Mouse (Mus musculus): ENCODE measurements around the gene Mettl27. TPM values are rescaled to one million over a fixed set of nuclear protein-coding genes. Genes with fewer than 3 reads are reported as not detected.
A peak's percentile ranks its signal among the peaks of the same experiment; 100 is the strongest.

Mettl27 gene
- 10.3 and 11.8 TPM in 2 replicates for polyA plus RNA-seq (2016; fragmentation: Nextera tagmentation; extraction: Ambion mirVana)

DNA sequence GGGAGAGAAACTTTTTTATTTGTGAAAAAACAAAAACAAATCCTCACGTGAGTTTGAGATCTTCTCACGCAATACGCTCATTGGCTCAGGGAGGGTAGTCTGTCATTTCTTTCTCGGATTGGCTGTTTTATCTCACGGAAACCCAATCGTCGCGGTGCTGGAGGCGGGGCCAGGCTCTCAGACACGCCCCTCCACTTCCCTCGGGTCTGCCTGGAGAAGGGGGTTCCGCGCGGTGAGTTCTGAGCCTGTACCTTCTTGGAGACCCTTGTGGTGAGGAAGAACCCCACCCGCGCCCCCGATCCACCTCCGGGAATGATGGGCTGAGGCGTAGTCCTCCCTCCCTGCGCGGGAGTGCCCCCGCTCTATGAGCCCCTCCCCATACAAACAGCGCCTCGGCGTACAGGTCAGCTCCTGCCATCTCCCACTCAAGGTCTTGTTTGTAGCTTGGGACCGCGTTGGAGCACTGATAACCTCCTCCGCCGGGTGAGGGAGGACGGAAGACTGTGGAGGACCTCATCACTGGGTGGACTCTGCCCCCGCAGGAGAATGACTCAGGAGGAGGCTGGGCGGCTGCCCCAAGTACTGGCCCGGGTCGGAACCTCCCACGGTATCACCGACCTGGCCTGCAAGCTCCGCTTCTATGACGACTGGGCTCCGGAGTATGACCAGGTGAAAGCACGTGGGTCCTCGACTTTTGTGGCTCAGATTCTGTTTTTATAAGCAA lies at the start of gene Mettl27:
Gene Mettl27, plus strand, starts transcription at position 190 of the 724 bp plus-strand sequence.
- no peaks in the 10 kb centered on the region for H3K27me3 ChIP-seq (ENCODE audit: poor library complexity, severe bottlenecking)
- peaks cover 10% of the 10 kb centered on the region for H3K36me3 ChIP-seq (replicated peaks)
- peak within 1 kb of the TSS; percentile 88 for H3K27ac ChIP-seq
- H3K9me3 ChIP-seq = no peaks in the 10 kb centered on the region
- WGBS = under 1% methylated on average over 41 of the region's 41 CpGs
- peak; percentile 91 for DNase-seq (ENCODE audit: extremely low spot score, low spot score)
- H3K4me1 ChIP-seq = peaks cover 15% of the 10 kb centered on the region
- H3K4me3 ChIP-seq = peak within 1 kb of the TSS; percentile 78

DNA sequence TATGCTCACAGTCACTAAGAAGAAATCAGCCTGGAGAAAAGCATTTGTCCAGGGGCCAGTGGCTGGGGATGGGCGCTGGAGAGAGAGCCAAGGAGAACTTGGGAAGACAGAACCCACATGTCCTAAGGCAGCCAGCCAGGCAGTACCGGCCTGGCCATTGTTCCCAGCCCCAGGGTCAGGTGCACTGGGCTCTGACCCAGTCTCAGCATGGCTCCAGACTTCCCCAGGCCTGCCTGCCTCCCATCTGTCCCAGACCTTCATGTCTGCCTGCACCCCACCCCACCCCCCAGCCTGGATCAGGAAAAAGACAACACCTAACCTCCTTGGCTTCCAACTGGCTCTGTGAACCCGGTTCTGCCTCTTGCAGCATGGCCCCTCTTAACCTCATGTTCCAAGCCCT lies 49.1 kb upstream of the Mettl27 start:
- whole genome bisulfite sequencing = 69% methylated on average over 3 of the region's 3 CpGs
- DNase-seq (ENCODE audit: extremely low spot score, low spot score) = no peak
- no peaks in the 10 kb centered on the region; the same call in 1 of the 2 replicates for H3K27me3 ChIP-seq (ENCODE audit: poor library complexity, severe bottlenecking)
- H3K4me3 ChIP-seq = no peak overlapping the region
- H3K27ac ChIP-seq = no peak overlapping the region
- no peaks in the 10 kb centered on the region for H3K36me3 ChIP-seq (replicated peaks)
- H3K4me1 ChIP-seq = peaks cover 10% of the 10 kb centered on the region
- H3K9me3 ChIP-seq = peaks cover 6% of the 10 kb centered on the region

DNA sequence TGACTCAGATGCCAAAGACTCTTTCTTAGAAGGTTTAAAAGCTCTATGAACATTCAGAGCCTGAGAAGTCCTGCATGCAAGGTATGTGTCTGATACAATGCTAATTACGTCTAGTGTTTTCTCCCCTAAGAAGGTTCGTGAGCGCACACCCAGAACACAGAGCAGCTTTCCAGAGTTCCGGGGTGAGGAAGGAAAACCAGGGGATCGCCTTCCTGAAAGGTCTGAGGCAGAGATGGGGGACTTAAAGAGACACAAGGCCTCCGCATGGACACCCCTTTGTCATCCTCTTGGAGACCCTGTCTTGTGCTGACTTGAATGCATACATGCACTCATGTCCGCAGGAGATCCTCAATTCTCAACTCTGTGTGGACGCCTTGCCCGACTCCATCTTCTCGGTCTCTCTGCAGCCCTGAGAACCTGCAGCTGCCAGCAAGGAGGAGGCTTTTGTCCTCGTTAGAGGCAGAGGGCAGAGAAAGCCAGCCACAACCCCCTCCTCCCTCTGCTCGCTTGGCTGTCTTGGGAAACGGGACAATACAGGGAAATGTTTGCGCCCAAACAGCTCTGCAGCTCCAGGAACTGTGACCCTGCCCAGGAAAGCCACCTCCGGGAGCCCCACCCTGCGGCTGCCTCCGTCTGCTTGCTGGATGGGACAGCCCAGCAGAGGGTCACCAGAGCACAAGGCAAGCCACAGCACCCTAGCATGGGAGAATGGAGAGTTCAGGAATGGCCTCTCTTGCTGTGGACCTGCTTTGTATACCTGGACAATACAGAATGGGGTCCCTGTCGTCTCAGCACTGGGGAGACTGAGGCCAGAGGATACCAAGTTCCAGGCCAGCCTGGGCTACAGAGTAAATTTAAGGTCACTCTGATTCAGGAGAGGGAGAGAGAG lies 44.5 kb upstream of the Mettl27 start:
- no peaks in the 10 kb centered on the region for H3K36me3 ChIP-seq (replicated peaks)
- no peaks in the 10 kb centered on the region; the same call in 1 of the 2 replicates for H3K27me3 ChIP-seq (ENCODE audit: poor library complexity, severe bottlenecking)
- H3K27ac ChIP-seq = peak overlapping the region; percentile 65
- no peak for DNase-seq (ENCODE audit: extremely low spot score, low spot score)
- no peak overlapping the region for H3K4me3 ChIP-seq
- WGBS = 55% methylated on average over 18 of the region's 18 CpGs
- no peaks in the 10 kb centered on the region for H3K9me3 ChIP-seq
- peaks cover 17% of the 10 kb centered on the region for H3K4me1 ChIP-seq

DNA sequence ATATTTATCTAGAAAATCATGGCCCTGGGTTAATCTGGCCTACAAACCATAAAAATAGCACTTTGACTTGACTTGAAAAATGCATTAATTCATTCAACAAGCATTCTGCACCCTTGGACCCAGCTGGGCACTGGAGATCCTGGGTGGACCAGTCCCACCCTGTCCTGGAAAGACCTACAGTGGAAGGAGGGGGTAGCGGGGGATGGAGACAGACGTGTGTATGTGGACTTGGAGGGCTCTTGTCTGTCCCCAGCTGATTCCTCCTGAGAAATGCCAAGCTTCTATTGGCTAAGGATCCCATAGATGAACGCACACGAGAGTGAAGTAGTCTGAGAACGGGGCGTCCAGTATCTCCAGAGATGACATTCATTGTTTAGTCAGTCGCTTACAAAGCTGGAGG lies 43.7 kb upstream of the Mettl27 start:
- 92% methylated on average over 7 of the region's 7 CpGs for WGBS
- H3K27ac ChIP-seq = no peak overlapping the region

DNA sequence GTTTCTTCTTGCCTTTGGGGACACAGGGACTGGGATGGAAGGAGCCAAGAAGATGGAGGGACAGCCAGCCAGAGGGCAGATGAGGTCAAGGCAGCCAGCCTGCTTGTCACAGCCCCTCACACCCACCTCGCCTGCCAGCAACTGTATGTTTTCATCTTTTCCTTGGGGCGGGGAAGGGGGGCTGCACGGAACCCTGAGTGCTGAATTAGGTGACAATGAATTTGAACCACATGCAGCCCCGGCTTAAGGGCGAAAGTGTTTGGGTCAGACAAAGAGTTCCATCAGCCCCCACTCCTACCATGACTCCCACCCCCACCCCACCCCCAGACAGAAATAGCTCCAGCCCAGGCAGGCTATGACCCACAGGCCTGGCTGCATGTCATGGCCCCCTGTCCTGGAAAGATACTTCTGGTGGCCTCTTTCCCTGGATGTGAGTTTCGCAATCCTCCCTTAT lies 41.5 kb upstream of the Mettl27 start:
- H3K27ac ChIP-seq = peak overlapping the region; percentile 26; the same call in 1 of the 2 replicates
- H3K4me1 ChIP-seq = peaks cover 21% of the 10 kb centered on the region
- H3K27me3 ChIP-seq (ENCODE audit: poor library complexity, severe bottlenecking) = no peaks in the 10 kb centered on the region; the same call in 1 of the 2 replicates
- no peaks in the 10 kb centered on the region for H3K36me3 ChIP-seq (replicated peaks)
- no peaks in the 10 kb centered on the region for H3K9me3 ChIP-seq
- WGBS = 84% methylated on average over 6 of the region's 6 CpGs
- no peak overlapping the region for H3K4me3 ChIP-seq
- no peak for DNase-seq (ENCODE audit: extremely low spot score, low spot score)

More for the DNA sequence above, 43.7 kb upstream of the Mettl27 start:
- no peak for DNase-seq (ENCODE audit: extremely low spot score, low spot score)
- Histone ChIP-seq H3K36me3 (replicated peaks) (no peaks in the 10 kb centered on the region), H3K4me1 (peaks cover 17% of the 10 kb centered on the region), H3K27me3 (ENCODE audit: poor library complexity, severe bottlenecking) (no peaks in the 10 kb centered on the region; the same call in 1 of the 2 replicates), H3K9me3 (no peaks in the 10 kb centered on the region), H3K4me3 (no peak overlapping the region)

DNA sequence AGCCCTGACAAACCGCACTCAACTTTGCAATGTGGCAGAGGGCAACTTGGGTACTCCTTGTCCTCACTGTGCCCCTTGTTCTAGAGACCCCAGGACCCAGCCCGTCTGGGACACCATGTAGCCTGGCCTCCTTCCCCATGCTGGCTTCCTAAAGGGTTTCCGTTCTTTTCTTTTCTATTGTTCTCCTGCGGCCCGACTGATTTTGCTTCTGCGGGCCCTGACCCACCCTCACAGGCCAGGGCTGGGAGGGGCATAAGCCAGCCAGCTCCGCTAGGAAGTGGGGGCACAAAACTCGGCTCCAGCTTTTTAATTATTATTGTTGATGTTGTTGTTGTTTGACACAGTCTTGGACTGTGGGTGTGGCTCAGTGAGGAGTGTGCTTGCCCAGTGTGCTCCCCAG lies 40.6 kb upstream of the Mettl27 start:
- Histone ChIP-seq H3K4me3 (no peak overlapping the region), H3K4me1 (peaks cover 21% of the 10 kb centered on the region), H3K27me3 (ENCODE audit: poor library complexity, severe bottlenecking) (no peaks in the 10 kb centered on the region; the same call in 1 of the 2 replicates), H3K27ac (peak overlapping the region; percentile 16; the same call in 1 of the 2 replicates), H3K9me3 (no peaks in the 10 kb centered on the region), H3K36me3 (replicated peaks) (no peaks in the 10 kb centered on the region)
- 72% methylated on average over 8 of the region's 8 CpGs for WGBS
- no peak for DNase-seq (ENCODE audit: extremely low spot score, low spot score)

DNA sequence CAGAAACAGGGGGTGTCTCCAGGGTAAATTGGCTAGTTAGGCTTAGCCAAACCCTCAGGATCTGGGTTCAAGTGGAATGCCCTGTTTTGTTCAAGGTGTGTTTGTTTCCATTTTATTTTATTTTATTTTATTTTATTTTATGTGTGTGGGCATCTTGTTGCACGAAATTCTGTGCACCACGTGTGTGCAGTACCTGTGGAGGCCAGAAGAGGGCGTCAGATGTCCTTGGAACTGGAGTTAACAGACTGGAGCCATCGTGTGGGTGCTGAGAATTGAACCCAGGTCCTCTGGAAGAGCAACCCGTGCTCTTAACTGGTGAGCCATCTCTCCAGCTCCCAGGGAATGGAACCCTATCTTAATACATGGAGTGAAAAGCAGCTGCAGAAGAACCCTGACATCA lies 39.5 kb upstream of the Mettl27 start:
- no peak overlapping the region for H3K4me3 ChIP-seq
- no peak overlapping the region for H3K27ac ChIP-seq
- peaks cover 23% of the 10 kb centered on the region for H3K4me1 ChIP-seq
- no peaks in the 10 kb centered on the region for H3K36me3 ChIP-seq (replicated peaks)
- WGBS = 82% methylated on average over 5 of the region's 5 CpGs
- DNase-seq (ENCODE audit: extremely low spot score, low spot score) = no peak
- no peaks in the 10 kb centered on the region; the same call in 1 of the 2 replicates for H3K27me3 ChIP-seq (ENCODE audit: poor library complexity, severe bottlenecking)
- no peaks in the 10 kb centered on the region for H3K9me3 ChIP-seq

DNA sequence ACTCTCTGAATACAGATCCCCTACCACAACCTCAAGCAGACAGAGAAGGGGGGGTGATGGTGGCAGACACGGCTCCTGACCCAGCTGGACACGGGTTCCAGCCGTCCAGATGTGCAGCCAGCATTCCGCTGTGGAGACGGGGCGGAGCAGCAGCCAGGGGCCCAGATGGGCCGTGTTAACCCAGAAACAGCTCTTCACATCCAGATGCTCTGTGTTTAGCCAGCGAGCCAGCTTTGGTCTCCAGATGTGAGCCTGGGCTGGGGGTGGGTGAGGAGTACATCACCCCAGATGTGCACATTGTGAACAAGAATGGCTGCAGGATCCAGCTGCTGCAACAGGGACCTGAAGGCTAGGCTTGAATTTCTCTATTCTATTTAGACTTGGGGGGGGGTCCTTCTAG lies 36.9 kb upstream of the Mettl27 start:
- DNase-seq (ENCODE audit: extremely low spot score, low spot score) = peak; percentile 31
- H3K27ac ChIP-seq = no peak overlapping the region
- 67% methylated on average over 8 of the region's 8 CpGs for WGBS
- no peaks in the 10 kb centered on the region for H3K36me3 ChIP-seq (replicated peaks)
- no peaks in the 10 kb centered on the region for H3K27me3 ChIP-seq (ENCODE audit: poor library complexity, severe bottlenecking)
- H3K4me1 ChIP-seq = peaks cover 20% of the 10 kb centered on the region
- H3K4me3 ChIP-seq = no peak overlapping the region
- H3K9me3 ChIP-seq = no peaks in the 10 kb centered on the region

DNA sequence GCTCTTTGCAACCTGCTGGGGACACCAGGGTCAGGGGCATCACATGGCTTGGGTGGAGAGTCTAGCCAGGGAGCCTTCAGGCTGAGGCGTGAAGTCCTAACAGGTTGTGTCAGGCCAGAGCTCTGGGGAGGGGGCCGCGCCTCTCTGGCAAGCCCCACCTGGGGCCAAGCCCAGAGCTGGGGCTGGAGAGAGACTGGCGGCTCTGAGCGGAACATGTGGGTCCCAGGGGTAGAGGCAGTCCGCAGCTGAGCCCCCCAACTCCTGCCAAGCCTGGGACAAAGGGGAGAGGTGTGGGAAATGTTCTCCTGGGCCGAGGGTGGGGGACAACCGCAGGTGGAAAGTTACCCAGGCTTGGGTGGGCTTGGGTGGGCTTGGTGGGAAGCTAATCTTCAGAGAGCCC lies 35.2 kb upstream of the Mettl27 start:
- H3K36me3 ChIP-seq (replicated peaks) = no peaks in the 10 kb centered on the region
- peak overlapping the region; percentile 40; the same call in 1 of the 2 replicates for H3K27ac ChIP-seq
- peaks cover 20% of the 10 kb centered on the region for H3K4me1 ChIP-seq
- 81% methylated on average over 8 of the region's 8 CpGs for WGBS
- no peak overlapping the region for H3K4me3 ChIP-seq
- no peak for DNase-seq (ENCODE audit: extremely low spot score, low spot score)
- no peaks in the 10 kb centered on the region for H3K9me3 ChIP-seq
- H3K27me3 ChIP-seq (ENCODE audit: poor library complexity, severe bottlenecking) = no peaks in the 10 kb centered on the region

DNA sequence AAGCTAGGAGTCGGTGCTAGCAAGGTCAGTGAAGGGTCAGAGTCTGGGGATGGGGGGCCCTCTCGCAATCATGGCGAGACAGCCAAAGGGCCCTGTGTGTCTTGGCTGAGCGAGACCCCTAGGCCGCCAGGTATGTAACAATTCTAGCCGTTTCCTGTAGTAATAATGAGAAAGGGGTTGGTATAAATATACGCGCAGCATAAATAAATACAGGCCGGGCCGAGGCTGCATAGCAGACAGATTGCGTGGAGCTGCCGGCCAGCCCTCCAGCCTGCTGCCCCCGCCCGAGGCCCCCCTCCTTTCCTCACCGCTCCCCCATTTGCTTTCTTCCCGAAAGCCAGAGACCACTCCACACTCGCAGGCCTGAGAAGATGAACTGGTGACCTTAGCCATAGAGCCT lies 34.6 kb upstream of the Mettl27 start:
- Histone ChIP-seq H3K4me1 (peaks cover 20% of the 10 kb centered on the region), H3K27ac (0 out of 2 replicates have a peak overlapping the region, but pooled peaks have one; percentile 48), H3K9me3 (no peaks in the 10 kb centered on the region), H3K27me3 (ENCODE audit: poor library complexity, severe bottlenecking) (no peaks in the 10 kb centered on the region), H3K36me3 (replicated peaks) (no peaks in the 10 kb centered on the region), H3K4me3 (no peak overlapping the region)
- WGBS = 87% methylated on average over 17 of the region's 17 CpGs
- no peak for DNase-seq (ENCODE audit: extremely low spot score, low spot score)

DNA sequence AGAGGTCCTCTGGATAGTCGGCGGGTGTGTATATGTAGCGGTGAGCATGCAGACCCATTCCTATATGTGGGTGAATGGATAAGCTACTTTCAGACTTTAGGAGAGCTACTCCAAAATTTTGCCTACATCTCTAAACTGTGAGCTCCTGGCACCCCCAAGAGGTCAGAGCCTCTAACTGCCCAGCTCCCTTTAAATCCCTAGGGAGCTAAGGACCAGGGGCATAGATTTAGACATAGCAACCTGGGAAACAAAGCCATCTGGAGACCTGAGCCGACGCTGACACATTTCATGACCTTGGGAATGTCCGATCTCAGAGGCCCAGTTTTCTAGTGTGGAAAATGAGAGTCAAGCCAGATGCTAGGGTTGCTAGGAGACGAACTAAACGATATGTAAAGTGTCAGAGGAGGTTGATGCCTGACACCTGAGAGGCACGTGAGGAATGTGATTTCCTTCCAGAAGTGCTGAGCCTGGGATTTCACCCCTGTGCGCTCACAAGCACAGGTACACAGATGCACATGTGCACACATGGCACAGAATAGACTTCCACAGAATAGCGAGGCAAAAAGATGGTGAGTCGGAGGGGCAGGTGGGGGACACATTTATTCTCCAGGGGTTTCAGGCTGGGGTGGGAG lies 31.0 kb upstream of the Mettl27 start:
- DNase-seq (ENCODE audit: extremely low spot score, low spot score) = no peak
- Histone ChIP-seq H3K4me3 (no peak overlapping the region), H3K4me1 (peaks cover 15% of the 10 kb centered on the region), H3K27me3 (ENCODE audit: poor library complexity, severe bottlenecking) (no peaks in the 10 kb centered on the region), H3K27ac (no peak overlapping the region; the same call in 1 of the 2 replicates), H3K36me3 (replicated peaks) (no peaks in the 10 kb centered on the region), H3K9me3 (no peaks in the 10 kb centered on the region)
- 56% methylated on average over 12 of the region's 12 CpGs for WGBS

DNA sequence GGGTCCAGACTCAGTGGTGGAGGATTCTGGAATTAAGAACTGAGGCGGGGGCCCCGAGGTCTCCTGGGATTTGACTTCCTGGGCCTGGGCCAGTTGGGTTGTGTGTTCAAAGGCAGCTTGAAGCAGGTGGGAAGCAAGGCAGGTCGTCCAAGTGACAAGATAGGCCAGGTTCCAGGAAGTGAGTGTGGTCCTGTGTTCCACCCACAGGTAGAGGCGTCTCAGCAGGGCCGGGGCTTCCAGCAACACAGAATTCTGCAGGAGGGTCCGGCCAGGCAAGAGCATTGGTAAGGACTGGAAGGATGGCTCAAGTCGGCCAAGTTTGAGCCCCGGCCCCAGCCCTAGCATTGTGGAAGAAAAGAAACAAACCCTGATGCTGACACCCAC lies 30.5 kb upstream of the Mettl27 start:
- Histone ChIP-seq H3K27me3 (ENCODE audit: poor library complexity, severe bottlenecking) (no peaks in the 10 kb centered on the region), H3K27ac (no peak overlapping the region; the same call in 1 of the 2 replicates), H3K4me3 (no peak overlapping the region), H3K36me3 (replicated peaks) (no peaks in the 10 kb centered on the region), H3K4me1 (peaks cover 18% of the 10 kb centered on the region), H3K9me3 (no peaks in the 10 kb centered on the region)
- WGBS = 75% methylated on average over 8 of the region's 8 CpGs
- no peak for DNase-seq (ENCODE audit: extremely low spot score, low spot score)
